Mouse (Mus musculus) thymus, postnatal 4 days (tissue): ENCODE measurements around the gene Ndufc2.

ENCODE experiments used
- DNase-seq: peaks from one replicate; pipeline ENCODE4 v3.0.0; 2021

Gene Ndufc2

GRCm38 (mm10) chr7:97387561-97388147, 12.1 kb upstream of the Ndufc2 start:
- DNase-seq: peak; percentile 59

DNA sequence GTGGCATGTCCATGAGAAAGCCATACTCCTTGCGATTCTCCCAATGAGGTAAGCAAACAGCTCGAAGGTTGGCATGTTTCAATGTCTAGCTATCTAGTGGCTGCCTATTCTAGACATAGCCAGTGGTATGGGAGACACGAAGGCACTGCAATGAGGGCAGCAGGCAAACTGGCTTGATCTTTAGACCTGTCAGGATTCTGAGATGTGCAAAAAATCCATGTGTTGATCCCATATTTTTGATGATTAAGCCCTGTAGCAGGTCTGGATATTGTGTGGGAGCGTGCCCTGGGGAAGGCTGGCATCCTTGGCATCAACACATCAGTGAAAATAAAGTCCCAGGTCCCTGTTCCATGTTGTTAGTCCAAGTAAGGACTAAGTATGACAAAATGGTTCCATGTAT, 11.3 kb upstream of the Ndufc2 start:
- no peak for DNase-seq

- no peak for DNase-seq
Measured at GRCm38 (mm10) chr7:97391293-97392078, 8.3 kb upstream of the Ndufc2 start.

DNA sequence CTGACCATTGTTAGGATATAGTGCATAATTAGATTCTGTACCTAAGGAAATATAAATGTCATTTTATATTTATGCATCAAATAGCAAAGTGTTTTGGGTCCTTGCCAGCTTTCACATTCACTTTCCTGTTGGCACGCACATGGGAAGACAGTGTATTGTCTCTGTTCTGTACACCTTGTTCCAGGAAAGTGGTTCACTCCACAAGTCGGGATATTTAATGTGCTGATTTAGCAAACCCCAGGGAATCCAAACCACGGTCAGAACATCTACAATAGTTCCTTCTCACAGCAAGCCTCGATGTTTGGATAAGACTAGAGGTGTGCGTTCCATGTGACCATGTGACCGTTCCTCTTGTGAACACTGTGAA, 7.7 kb upstream of the Ndufc2 start:
- no peak for DNase-seq

- no peak for DNase-seq
Measured at GRCm38 (mm10) chr7:97394375-97394774, 5.4 kb upstream of the Ndufc2 start.

DNA sequence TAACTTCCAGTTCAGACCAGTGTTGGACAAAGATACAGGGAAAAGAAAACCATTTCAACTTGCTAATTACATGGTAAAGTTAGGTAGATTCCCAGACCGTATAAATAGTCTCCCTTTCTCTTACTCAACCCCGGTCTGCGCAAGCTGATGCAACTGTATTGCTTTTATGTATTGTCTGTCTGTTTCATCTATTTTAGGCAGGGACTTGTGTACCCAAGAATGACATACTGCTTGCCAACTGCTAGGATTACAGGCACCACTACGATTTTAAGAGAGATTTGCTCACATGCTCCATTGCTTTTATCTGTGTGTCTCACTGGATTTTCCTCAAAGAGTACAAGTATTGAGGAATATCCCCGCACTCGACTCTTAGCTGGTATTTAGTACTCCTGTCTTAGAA, 860 bp upstream of the Ndufc2 start:
- no peak for DNase-seq

DNA sequence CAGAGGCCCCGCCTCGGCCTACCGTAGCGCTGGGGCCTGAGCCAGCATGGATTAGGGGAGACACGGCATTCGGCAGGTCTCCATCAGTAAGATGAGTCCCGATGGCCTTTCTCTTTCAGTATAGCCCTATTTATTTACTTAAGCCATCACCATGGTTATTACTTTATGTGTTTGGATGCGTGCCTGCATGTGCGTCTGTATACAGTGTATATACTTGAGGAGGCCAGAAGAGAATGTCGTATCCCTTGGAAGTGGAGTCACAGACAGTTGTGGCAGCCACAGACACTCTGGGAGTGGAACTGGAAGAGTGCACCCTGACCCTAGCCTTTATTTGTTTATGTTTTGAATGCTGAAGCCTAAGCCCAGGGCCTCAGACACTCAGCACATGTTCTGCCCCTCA, 7.3 kb downstream of the Ndufc2 start:
- DNase-seq: no peak

- no peak for DNase-seq
Measured at GRCm38 (mm10) chr7:97411106-97411505, 11.3 kb downstream of the Ndufc2 start.

DNA sequence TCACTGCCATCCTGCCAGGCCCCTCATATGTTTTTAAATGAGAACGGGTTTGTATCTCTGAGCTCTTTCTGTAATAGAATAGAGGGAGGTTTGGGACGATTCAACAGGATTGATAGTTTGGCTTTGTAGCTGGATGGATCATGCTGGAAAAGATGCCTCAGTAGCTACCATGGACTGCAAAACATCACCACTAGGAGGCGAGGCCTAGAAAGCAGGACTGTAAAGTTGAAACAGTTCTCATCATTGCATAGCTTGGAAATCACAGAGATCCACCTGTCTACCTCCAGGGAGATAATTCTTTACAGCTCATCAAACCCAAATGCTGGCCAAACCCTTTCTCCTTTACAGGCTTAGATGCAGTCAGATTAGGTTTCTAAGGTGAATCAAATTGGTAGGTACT, 11.8 kb downstream of the Ndufc2 start:
- DNase-seq: no peak

DNA sequence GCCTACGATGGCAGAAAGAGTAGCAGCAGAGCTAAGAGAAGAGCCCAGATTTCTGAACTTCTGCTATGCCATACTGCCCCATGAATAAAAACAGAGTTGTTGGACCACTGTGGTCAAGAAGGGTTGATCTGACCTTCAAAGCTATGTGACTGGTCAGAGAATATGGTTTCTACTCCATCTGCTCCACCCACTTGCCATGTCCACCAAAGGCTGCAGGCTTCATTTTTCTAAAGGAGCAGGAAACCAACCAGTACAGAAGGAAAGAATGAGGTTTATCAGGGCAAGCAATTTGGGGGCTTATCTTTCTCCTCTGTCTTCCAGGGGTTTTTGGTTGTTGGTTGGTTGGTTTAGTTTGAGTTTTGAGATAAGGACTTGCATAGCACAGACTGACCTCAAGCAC, 14.2 kb downstream of the Ndufc2 start:
- DNase-seq: no peak

- DNase-seq: no peak
Measured at GRCm38 (mm10) chr7:97414426-97414825, 14.6 kb downstream of the Ndufc2 start.

DNA sequence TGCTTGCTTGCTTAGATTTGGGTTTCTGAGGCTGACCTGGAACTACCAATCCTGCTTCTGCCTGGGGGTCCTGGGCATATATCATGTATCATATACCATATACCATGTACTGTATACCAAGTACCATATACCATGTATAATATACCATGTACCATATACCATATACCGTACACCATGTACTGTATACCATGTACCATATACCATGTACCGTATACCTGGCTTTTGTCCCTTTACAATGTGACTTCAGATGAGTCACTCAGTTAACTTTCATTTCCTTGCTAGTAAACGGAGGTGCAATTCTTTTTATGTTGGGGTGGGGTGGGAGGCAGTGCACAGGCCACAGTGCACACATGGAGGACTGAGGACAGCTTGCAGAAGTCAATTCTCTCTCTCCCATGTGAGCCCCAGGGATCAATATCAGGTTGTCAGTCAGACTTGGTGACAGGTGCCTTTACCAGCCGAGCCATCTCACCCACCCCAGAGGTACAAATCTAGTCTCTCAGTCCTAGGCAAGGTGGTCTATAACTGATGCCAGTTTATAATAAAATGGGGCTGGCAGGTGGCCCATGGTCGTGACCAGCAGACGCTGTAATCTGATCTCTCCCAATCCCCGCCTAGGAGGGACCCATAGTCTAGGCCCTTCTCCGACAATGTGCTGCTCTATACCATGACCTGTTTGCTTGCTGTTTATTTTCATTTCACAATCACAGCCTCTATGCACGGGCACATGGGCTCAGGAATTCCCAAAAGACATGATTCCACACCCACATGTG, 15.3 kb downstream of the Ndufc2 start:
- DNase-seq: no peak

DNA sequence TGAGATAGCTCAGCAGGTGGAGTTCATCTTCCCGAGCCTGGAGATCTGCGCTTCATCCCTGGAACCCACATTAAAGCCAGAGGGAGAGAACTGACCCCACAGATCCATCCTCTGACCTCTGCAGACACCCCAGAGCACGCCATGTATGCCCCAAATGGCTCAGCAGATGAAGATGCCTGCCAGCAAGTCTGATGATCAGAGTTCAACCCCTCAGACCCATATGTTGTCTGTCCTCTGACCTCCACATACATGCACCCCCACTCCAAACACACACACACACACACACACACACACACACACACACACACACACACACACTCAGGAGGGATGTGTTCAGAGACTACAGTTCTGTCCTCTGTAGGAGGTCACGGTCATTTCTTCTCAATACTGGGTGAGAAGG, 16.7 kb downstream of the Ndufc2 start:
- DNase-seq: no peak

DNA sequence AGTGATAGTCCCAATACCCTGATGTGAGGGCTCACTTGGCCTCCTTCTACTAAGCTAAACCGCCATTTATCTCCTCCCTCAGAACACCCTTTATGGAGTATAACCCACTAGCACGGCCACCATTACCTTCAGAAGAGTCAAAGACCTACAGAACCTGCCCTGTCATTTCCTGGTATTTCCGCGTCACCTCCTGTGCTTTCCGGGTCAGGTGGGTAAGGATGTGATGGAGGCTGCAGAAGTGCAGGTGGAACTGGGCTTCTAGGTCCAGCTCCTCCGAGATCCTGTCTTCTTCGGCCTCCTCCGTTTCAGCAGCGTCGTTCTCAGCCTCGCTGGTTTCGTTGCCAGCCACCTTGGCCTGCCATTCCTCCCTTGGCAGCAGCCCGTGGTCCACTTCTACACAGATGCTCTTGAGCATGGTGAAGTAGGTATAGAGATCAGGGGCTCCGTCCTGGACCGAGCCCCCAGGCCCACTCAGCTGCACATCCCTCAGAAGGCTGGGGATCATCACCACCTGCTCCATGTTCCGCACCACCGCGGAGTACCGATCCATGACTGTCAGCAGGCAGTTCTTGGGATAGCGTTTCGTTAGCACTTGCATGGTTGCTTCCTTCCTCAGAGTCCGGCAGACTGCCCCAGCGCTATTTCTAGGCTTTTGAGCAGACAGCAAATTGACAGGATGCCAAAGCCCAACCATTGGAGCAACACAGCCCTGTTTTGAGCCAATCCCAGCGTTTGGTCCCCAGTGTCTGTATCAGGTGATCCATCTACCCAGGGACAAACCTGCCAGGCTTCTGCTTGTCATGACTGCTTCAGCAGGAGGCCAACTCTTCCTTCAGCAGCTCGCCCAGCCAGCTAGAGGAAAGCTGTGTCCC, 17.3 kb downstream of the Ndufc2 start, which contains the start of gene Thrsp:
TSS of gene Thrsp (minus strand) at position 825 of the 872 bp plus-strand sequence.
- no peak for DNase-seq

DNA sequence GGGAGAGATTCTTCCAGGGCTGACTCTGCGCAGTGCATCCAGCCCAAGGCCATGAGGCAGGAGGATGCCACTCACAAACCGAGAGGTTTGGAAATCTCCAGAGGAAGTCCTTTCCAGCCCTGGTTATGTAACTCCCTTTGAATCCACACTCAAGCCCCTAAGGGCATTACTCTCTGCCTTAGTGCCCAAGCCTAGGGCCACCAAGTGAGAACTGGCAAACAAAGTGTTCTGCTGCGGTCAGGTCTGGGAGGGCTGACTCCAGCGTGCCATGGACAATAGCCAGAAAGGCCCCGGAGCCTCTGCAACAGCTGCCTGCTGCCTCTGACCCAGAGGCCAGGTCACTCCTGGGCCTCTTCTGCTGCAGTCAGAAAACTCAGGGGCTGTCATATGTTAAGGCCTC, 18.9 kb downstream of the Ndufc2 start:
- DNase-seq: no peak

DNA sequence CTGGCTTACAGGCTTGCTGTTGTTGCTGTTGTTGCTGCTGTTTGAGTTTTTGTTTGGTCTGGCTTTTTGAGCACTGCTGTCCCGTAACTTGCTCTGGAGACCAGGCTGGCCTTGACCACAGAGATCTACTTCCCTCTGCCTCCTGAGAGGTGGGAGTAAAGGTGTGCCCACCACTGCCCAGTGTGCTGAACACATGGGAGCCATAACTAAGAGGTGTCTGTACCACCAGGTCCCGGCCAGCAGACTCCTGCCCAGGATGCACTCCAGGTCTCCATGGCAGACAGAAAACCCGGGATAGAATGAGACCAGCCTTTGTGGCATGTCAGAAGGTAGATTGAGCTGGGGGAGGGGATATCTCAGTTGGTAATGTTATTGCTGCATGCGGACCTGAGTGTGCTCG, 19.4 kb downstream of the Ndufc2 start:
- no peak for DNase-seq

DNA sequence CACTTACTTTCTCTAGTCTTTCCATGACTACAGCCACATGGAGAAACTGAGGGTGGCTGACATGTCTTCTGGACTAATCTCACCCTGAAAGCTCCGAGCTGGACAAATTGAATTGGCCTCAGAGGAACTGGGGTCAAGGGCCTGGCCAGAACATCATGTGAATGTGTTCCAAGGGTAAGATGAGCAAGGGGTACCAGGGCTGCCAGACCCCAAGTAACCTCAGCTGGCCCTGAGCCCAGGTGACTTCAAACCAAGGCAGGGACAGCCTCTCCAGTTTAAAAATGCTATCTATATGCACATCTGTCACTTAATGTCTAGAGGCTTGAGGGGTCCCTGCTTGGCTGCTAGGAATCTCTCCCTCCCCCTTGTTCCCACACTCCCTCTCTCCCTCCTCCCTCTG, 20.6 kb downstream of the Ndufc2 start:
- no peak for DNase-seq

DNA sequence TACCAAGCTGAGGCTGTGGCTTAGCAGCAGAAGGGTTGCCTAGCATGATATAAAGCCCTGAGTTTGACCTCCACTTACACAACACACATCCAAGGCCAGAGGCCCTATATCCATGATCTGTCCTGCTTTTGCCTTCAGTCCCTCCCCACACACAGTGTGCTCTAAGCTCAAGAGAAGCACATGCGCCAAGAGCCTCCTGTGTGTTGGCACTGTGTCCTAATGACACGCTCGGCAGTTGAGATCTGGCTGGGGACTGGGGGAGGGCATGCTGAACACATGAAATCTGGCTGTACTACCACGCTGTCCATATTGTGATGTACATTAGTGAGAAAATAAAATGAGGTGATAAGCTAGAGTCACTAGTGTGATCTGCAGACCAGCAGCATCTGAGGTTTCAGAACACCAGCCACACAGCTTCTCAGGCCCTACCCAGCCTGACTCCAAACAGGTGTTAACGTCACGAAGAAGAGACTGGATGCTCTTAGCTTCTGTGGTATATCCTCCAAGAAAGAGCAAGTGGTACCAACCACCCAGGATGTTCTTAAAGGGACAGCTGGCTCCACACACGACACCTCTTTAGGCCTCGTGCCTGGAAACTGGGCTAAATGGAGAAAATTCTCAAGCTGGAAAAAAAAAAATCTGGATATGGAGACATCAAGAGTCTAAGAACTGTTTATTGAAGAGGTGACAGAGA, 21.3 kb downstream of the Ndufc2 start:
- DNase-seq: no peak

DNA sequence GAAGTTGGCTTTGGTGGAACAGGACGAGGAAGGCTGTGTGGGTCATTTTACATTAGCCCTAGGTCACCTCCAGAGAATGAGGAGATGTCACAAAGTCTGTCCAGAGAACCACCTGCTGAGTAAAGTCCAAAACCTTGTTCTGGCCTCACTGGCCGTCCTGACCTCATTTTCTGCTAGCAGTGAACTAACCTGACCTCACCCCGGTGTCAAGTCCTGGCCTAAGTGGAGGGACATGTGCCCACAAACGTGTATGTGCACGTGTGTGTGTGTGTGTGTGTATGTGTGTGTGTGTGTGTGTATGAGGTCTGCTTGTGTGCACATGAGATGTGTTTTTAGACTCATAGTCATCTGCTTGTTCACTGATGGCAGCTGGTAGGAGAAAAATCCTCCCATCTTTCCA, 24.0 kb downstream of the Ndufc2 start:
- DNase-seq: no peak

DNA sequence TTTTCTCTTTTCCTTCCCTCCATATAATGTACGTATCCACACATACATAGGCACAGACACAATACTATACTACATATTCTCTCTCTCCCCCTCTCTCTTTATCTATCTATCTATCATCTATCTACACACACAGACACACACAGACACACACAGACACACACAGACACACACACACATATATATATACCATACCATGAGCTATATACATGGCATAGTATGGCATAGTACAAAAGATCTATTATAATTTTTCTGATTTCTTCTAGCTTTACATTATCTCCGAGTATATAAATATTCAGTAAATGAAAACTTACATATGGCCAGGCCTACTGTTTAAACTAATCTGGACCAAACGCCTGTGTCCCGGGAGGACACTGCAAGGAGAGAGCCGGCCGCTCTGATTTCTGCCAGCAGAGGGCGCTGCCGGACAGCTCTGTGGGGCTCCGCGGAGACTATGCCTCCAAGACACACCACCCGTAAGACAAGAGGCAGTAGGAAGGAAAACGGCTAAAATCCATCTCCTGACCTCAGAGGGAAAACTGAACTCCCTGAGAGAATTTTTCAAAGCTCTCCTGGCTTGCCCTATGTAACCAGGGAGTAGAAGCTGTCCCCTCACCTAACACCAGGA, 24.9 kb downstream of the Ndufc2 start:
- DNase-seq: peak; percentile 94

DNA sequence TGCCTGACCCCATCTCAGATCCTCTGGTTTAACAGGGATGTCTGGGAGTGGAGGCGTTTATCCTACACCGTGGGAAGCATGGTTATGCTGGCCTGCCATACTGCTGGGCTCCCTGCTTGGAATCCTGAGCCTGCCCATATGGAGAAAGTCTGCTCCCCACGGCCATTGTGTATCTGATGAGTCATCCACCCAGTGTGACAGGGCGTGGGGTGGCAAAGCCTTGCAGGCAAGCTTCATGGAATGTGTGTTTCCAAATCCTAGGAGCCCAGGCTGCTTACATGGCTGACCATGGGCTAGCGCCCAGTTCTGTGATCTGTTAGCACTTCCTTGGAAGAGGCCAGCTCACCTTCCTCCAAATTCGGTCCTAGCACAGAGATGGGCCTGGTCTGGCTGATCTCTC, 26.8 kb downstream of the Ndufc2 start:
- no peak for DNase-seq

DNA sequence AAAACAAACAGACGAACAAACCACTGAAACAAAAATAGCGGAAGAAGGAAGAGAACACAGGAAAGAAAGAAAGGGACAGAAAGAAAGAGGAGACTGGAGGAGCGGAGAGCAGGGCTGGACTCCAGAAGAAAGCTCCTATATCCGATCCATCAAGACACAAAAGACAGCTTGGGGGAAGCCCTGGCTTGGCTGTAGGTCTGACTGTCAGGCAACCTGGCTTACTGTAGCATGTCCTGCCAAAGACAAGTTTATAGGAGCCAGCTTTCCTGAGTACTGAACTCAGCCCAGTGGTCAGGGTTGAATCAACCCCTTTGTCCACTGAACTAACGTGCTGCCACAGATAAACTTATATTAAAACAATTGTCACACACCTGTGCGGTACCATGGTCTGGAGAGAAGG, 27.5 kb downstream of the Ndufc2 start:
- DNase-seq: no peak
